Mouse (Mus musculus) left cerebral cortex, postnatal 36 days (tissue): ENCODE data around the gene Poll. TPM values are rescaled to one million over a fixed set of nuclear protein-coding genes. Genes with fewer than 3 reads are reported as not detected.
A peak's percentile ranks its signal among the peaks of the same experiment; 100 is the strongest.

ENCODE experiments used
- DNase-seq, 2 experiments: peaks; one replicate each; pipeline ENCODE4 v3.0.0; 2021 to 2022; ENCODE audit warnings: low spot score in 2 of 2, mixed read lengths in 1 of 2
- intact Hi-C: fragments of 180-260 bp; cut with DNase I; formaldehyde crosslinking; loops from one replicate; pipeline ENCODE4 v1.15.1; 2025
- total RNA-seq, 2 experiments: library from RNA; stranded (reverse); gene quantifications; 2 replicates each; pipeline ENCODE4 v1.2.3; 2021

Poll gene
- total RNA-seq, 2 experiments from 2014 or later, result 9.0 to 9.8 TPM

DNA sequence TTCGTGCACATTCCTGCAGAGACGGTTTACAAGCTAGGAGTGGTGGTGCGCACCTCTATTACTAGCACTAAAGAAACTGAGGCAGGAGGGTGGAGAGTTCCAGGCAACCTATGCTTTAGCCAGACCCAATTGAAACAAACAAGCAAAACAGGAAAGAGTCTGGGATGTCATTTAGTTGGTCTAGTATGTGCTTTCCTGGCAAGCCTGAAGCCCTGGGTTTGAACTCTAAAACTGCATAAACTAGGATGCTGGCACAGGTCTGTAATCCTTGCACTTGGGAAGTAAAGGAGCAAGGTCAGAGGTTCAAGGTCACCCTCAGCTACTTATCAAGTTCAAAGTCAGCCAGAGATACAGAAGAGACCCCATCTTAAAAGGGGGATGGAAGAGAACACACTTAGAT is 18.3 kb downstream of the Poll start:
- intact Hi-C loops, result loop anchor here (5.0 to 10.0 kb wide), 3 partner anchors 55 to 467 kb away; partner anchors contain the start of gene Kazald1
- DNase-seq, result no peak

GRCm38 (mm10) chr19:45541409-45542041 is 18.8 kb downstream of the Poll start:
- intact Hi-C loops, result loop anchor here (5.0 to 10.0 kb wide), 3 partner anchors 54 to 467 kb away; partner anchors contain the start of gene Kazald1
- peak; percentile 52 to 53 for DNase-seq

GRCm38 (mm10) chr19:45540657-45541408 is 19.5 kb downstream of the Poll start:
- DNase-seq, result no peak
- intact Hi-C loops, result loop anchor here (5.0 to 10.0 kb wide), 3 partner anchors 54 to 466 kb away; partner anchors contain the start of gene Kazald1

DNA sequence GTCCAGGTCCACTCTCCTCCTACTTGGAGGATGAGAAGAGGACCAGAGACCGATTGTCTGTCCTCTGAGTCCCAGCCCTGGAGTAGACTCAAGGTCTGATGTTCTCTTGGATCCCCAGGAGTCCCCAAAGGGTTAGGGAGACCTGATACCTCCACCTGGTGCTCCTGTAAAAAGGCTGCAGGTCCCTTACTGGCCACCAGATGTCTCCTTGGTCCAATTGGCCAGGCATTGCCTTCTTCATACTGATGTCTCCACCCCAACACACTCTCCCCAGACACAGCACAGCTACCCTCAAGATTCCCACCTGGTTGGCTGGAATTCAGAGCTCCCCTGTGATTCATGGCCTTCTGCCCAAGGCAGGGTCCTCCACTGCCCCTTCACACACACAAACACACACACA is 22.8 kb downstream of the Poll start:
- intact Hi-C loops, result no loop called here
- DNase-seq, result no peak

GRCm38 (mm10) chr19:45535929-45536328 is 24.4 kb downstream of the Poll start:
- intact Hi-C loops, result no loop called here
- no peak for DNase-seq

GRCm38 (mm10) chr19:45535214-45535735 is 25.1 kb downstream of the Poll start:
- intact Hi-C loops, result no loop called here
- DNase-seq, result no peak

GRCm38 (mm10) chr19:45533617-45534016 is 26.7 kb downstream of the Poll start:
- DNase-seq, result no peak
- intact Hi-C loops, result no loop called here

GRCm38 (mm10) chr19:45531554-45531953 is 28.8 kb downstream of the Poll start:
- DNase-seq, result no peak
- intact Hi-C loops, result no loop called here

DNA sequence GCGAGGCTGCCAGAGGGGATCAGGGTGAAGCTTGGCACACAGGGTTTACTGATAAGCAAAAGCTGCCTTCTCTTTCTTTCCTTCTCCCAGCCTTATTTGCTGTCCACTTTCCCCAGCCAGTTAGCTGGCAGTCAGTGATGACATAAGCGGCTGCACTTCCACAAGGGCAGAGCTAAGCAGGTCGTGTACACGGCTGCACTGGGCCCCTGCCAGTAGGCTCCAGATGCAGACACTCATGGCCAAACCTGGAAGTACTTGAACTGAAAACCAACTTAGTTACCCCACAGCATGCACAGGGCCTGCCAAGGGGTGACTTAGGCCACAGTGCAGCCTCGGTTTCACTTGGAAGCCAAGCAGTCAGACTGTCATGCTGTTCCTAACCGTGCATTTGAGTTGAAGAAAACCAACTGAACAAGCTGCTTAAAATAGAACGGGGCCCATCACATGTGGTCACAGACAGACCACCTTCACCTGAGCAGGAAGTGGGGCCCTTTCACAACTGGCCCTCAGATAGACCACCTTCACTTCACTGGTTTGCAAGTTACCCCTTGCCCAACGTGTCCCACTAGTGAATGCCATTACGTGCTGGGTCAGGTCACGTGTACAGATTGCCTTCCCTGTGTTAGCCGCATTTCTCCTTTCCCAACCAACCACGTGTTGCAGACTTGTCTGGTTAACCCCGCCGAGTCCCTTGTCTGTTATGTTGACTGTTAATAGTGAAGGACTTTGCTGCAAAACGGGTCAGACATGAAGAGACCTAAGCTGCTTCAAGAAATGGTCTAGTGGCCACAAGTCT is 29.9 kb downstream of the Poll start:
- intact Hi-C loops, result no loop called here
- no peak for DNase-seq

GRCm38 (mm10) chr19:45529294-45529693 is 31.0 kb downstream of the Poll start:
- DNase-seq, result no peak
- intact Hi-C loops, result no loop called here

GRCm38 (mm10) chr19:45527931-45528534 is 32.3 kb downstream of the Poll start:
- intact Hi-C loops, result no loop called here
- no peak for DNase-seq

DNA sequence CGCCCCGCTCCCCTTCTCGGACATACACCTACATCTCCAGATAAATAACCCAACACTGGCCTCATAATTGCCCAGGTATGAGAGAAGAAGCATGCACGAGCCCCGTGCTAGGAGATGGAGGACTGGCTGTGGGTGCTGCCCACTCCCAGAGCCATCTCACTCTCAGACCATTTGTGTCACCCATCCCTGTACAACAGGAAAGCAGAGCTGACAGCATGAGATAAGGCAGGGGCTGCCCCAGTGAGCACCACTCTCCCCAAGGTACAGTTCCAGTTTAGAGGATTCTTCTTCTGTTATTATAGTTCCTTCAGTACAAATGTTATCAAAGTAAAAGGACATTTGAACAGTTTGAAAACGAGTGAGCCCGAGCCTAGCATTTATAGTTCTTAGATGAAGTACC is 32.9 kb downstream of the Poll start:
- no peak for DNase-seq
- intact Hi-C loops, result no loop called here

GRCm38 (mm10) chr19:45516264-45516663 is 44.1 kb downstream of the Poll start:
- intact Hi-C loops, result no loop called here
- no peak for DNase-seq

GRCm38 (mm10) chr19:45515341-45515740 is 45.0 kb downstream of the Poll start:
- intact Hi-C loops, result no loop called here

DNA sequence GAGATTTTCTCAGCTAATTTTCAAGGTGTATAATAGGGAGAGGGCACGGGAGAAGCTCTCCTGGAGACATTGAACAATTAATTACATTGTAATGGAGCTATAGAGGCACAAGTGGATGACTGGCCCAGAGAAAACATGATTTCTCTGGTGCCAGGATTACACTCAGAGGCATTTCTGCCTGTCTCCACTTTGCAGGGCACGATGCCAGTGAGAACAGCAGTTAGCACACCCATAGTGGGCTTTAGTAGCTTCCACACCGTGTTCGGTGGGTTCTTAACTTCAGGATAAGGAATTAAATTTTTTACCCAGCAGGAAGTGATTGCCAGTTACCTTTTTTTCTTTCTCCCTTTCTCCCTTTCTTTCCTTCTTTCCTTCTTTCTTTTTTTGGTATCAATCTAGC is 48.9 kb downstream of the Poll start:
- no peak for DNase-seq
- intact Hi-C loops, result no loop called here

More at GRCm38 (mm10) chr19:45515341-45515740, 45.0 kb downstream of the Poll start:
- DNase-seq, result no peak

GRCm38 (mm10) chr19:45510680-45511079 is 49.7 kb downstream of the Poll start:
- no peak for DNase-seq
- intact Hi-C loops, result no loop called here

GRCm38 (mm10) chr19:45507531-45507930 is 52.8 kb downstream of the Poll start:
- DNase-seq, result peak; percentile 24 to 32
- intact Hi-C loops, result no loop called here

DNA sequence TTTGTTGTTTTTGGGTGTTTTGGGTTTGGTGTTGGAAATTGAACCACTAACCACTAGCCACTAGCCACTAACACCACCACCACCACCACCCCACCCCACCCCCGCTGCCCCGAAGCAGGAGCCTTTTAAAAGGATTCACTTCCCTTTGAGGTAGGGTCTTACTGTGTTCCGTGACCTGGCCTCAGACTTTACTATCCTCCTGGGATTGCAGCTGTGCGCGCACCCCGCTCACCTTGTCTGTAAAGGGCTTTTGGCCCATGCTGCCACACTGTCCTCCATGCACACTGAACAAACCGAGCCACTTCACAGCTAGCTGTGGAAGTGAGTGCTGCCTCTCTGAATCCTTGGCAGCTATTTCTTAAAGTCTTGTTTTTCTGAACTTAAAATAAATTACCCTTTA is 54.9 kb downstream of the Poll start:
- DNase-seq, result no peak
- intact Hi-C loops, result no loop called here
